7 mouse cellular contexts compared by ENCODE assay signal in genomic region chr6:29985986-29986385, GRCm38 (mm10).
A peak's percentile ranks its signal among the peaks of the same experiment; 100 is the strongest.
DNase-seq lines count a peak whose midpoint lies in the region; ATAC-seq lines count a peak whose summit lies in the region.

No protein-coding gene starts in this region.

- no peak overlapping the region for H3K9ac ChIP-seq in neural tube, embryonic 11.5 days (ENCODE audit: low read length)
- H3K9ac ChIP-seq in hindbrain, embryonic 12.5 days = no peak overlapping the region
- H3K9ac ChIP-seq in liver, embryonic 16.5 days (ENCODE audit: low read depth, low read length) = peak overlapping the region; percentile 66; the same call in 1 of the 2 replicates
- no peak overlapping the region for H3K9ac ChIP-seq in stomach, embryonic 15.5 days

- H3K4me1 ChIP-seq in neural tube, embryonic 11.5 days (ENCODE audit: control insufficient read depth, insufficient read depth, low read length) = no peaks in the 10 kb centered on the region
- peaks cover 6% of the 10 kb centered on the region; the same call in 1 of the 2 replicates for H3K4me1 ChIP-seq in hindbrain, embryonic 12.5 days
- H3K4me1 ChIP-seq in liver, embryonic 16.5 days (ENCODE audit: control insufficient read depth, low read depth, low read length) = peaks cover 17% of the 10 kb centered on the region
- no peaks in the 10 kb centered on the region for H3K4me1 ChIP-seq in stomach, embryonic 15.5 days

- peak overlapping the region; percentile 86 for H3K4me2 ChIP-seq in neural tube, embryonic 11.5 days (ENCODE audit: low read depth)
- peak overlapping the region; percentile 86; the same call in 1 of the 2 replicates for H3K4me2 ChIP-seq in hindbrain, embryonic 12.5 days (replicated peaks)
- peak overlapping the region; percentile 86 for H3K4me2 ChIP-seq in liver, embryonic 16.5 days (ENCODE audit: low read depth, low read length)
- H3K4me2 ChIP-seq in stomach, embryonic 15.5 days = peak overlapping the region; percentile 91

- no peaks in the 10 kb centered on the region for H3K36me3 ChIP-seq in neural tube, embryonic 11.5 days (ENCODE audit: control insufficient read depth, insufficient read depth, low read length)
- no peaks in the 10 kb centered on the region for H3K36me3 ChIP-seq in hindbrain, embryonic 12.5 days
- H3K36me3 ChIP-seq in liver, embryonic 16.5 days (ENCODE audit: control insufficient read depth, insufficient read depth) = no peaks in the 10 kb centered on the region
- H3K36me3 ChIP-seq in stomach, embryonic 15.5 days = no peaks in the 10 kb centered on the region

- ATAC-seq in neural tube, embryonic 11.5 days (ENCODE audit: insufficient read depth, low FRiP score, low TSS enrichment) = no peak
- ATAC-seq in hindbrain, embryonic 12.5 days (ENCODE audit: low FRiP score) = no peak
- ATAC-seq in liver, embryonic 16.5 days (ENCODE audit: low read depth) = no peak
- ATAC-seq in stomach, embryonic 15.5 days (ENCODE audit: insufficient read depth, low FRiP score, low read depth) = no peak
- ATAC-seq in cerebellum, adult (ENCODE audit: insufficient number of reproducible peaks, low FRiP score, low TSS enrichment) = no peak

- no peak overlapping the region for H3K27ac ChIP-seq in neural tube, embryonic 11.5 days (ENCODE audit: low read depth, low read length)
- no peak overlapping the region for H3K27ac ChIP-seq in hindbrain, embryonic 12.5 days
- H3K27ac ChIP-seq in liver, embryonic 16.5 days (ENCODE audit: low read length) = peak overlapping the region; percentile 48; the same call in 1 of the 2 replicates
- no peak overlapping the region for H3K27ac ChIP-seq in stomach, embryonic 15.5 days

- whole genome bisulfite sequencing in neural tube, embryonic 11.5 days = 41% methylated on average over 6 of the region's 6 CpGs
- 44% methylated on average over 6 of the region's 6 CpGs for WGBS in hindbrain, embryonic 12.5 days
- WGBS in liver, embryonic 16.5 days (ENCODE audit: insufficient replicate concordance) = 8% methylated on average over 6 of the region's 6 CpGs
- 28% methylated on average over 6 of the region's 6 CpGs for WGBS in stomach, embryonic 15.5 days

- peaks cover 8% of the 10 kb centered on the region for H3K27me3 ChIP-seq in neural tube, embryonic 11.5 days (ENCODE audit: control insufficient read depth, insufficient read depth, low read length)
- H3K27me3 ChIP-seq in hindbrain, embryonic 12.5 days = peaks cover 11% of the 10 kb centered on the region
- H3K27me3 ChIP-seq in liver, embryonic 16.5 days (ENCODE audit: control insufficient read depth, insufficient read depth, low read depth, low read length) = no peaks in the 10 kb centered on the region
- no peaks in the 10 kb centered on the region for H3K27me3 ChIP-seq in stomach, embryonic 15.5 days (replicated peaks)

- no peaks in the 10 kb centered on the region for H3K9me3 ChIP-seq in neural tube, embryonic 11.5 days (ENCODE audit: control insufficient read depth, low read length)
- no peaks in the 10 kb centered on the region for H3K9me3 ChIP-seq in hindbrain, embryonic 12.5 days (replicated peaks)
- no peaks in the 10 kb centered on the region; the same call in 1 of the 2 replicates for H3K9me3 ChIP-seq in liver, embryonic 16.5 days (replicated peaks; ENCODE audit: control insufficient read depth, low read length)
- no peaks in the 10 kb centered on the region for H3K9me3 ChIP-seq in stomach, embryonic 15.5 days

- H3K4me3 ChIP-seq in neural tube, embryonic 11.5 days (ENCODE audit: low read depth, low read length) = 0 out of 2 replicates have a peak overlapping the region, but pooled peaks have one; percentile 47
- no peak overlapping the region for H3K4me3 ChIP-seq in hindbrain, embryonic 12.5 days
- peak overlapping the region; percentile 64 for H3K4me3 ChIP-seq in liver, embryonic 16.5 days (ENCODE audit: low read depth, low read length)
- H3K4me3 ChIP-seq in stomach, embryonic 15.5 days (replicated peaks) = no peak overlapping the region

- no peak for DNase-seq in neural tube, embryonic 11.5 days (ENCODE audit: low spot score)
- DNase-seq in neural tube, embryonic 10.5 days (ENCODE audit: extremely low spot score, low spot score) = no peak
- no peak for DNase-seq in adrenal gland, adult 8-10 months

Comparison
In these comparisons a context has a peak if more than half of its experiments do, and no peak if none do; other contexts are left out.
1. H3K4me3 ChIP-seq: peak in neural tube, embryonic 11.5 days (single experiment) and liver, embryonic 16.5 days (single experiment); none in hindbrain, embryonic 12.5 days (single experiment) and stomach, embryonic 15.5 days (single experiment).
2. Peak in every context shown above with its lines, with median percentiles within 50 percentile points of each other: H3K4me2 ChIP-seq.